Mouse (Mus musculus) MEL (cell line): ENCODE results near the gene Cdh4. TPM values are rescaled to one million over a fixed set of nuclear protein-coding genes. Genes with fewer than 3 reads are reported as not detected.

Source experiments
- DNase-seq: peaks from one replicate; pipeline ENCODE4 v3.0.0; 2011; ENCODE audit warnings: low read depth, low spot score
- H3K27ac ChIP-seq: 2 replicates; pipeline ENCODE4 v1.5.1; 2012; ENCODE audit warnings: low read depth, mild to moderate bottlenecking, control low read depth, low read length, moderate library complexity; ENCODE audit not compliant: control insufficient read depth
- H3K27me3 ChIP-seq, 2 experiments: fragments of 150-350 bp in 1 of 2; sonication (generic) in 1 of 2; 2 replicates each; pipeline ENCODE4 v1.6.1; 2012; ENCODE audit warnings: low read length in 2 of 2, mild to moderate bottlenecking in 2 of 2, improper control_type of control experiment in 1 of 2, moderate library complexity in 1 of 2; ENCODE audit not compliant: insufficient read depth in 2 of 2, control insufficient read depth in 1 of 2
- H3K36me3 ChIP-seq, 2 experiments: 2 replicates each; pipeline ENCODE4 v1.6.1; 2012 to 2014; ENCODE audit warnings: low read length in 2 of 2, improper control_type of control experiment in 1 of 2, inconsistent platforms in 1 of 2, mild to moderate bottlenecking in 1 of 2; ENCODE audit not compliant: insufficient read depth in 2 of 2, control insufficient read depth in 1 of 2
- H3K4me1 ChIP-seq, 2 experiments: fragments of 150-350 bp in 1 of 2; sonication (generic) in 1 of 2; 2 replicates each; pipeline ENCODE4 v1.6.1; 2012; ENCODE audit warnings: low read length in 2 of 2, improper control_type of control experiment in 1 of 2, mild to moderate bottlenecking in 1 of 2; ENCODE audit not compliant: insufficient read depth in 2 of 2, control insufficient read depth in 1 of 2
- H3K4me3 ChIP-seq, 2 experiments: fragments of 150-350 bp in 1 of 2; sonication (generic) in 1 of 2; 2 replicates each; pipeline ENCODE4 v1.5.1; 2012; ENCODE audit warnings: low read depth in 2 of 2, low read length in 2 of 2, mild to moderate bottlenecking in 2 of 2, moderate library complexity in 2 of 2, control low read depth in 1 of 2, improper control_type of control experiment in 1 of 2; ENCODE audit not compliant: control insufficient read depth in 1 of 2, insufficient read depth in 1 of 2
- H3K79me2 ChIP-seq: 2 replicates; pipeline ENCODE4 v1.6.1; 2012; ENCODE audit warnings: mild to moderate bottlenecking, low read length, moderate library complexity; ENCODE audit not compliant: control insufficient read depth, poor library complexity, insufficient read depth
- H3K9ac ChIP-seq: 2 replicates; pipeline ENCODE4 v1.6.1; 2012; ENCODE audit warnings: low read depth, mild to moderate bottlenecking, control low read depth, low read length, moderate library complexity; ENCODE audit not compliant: control insufficient read depth, poor library complexity, severe bottlenecking
- H3K9me3 ChIP-seq: fragments of 150-350 bp; sonication (generic); replicated peaks from 2 replicates; pipeline ENCODE4 v1.6.1; 2012; ENCODE audit warnings: mild to moderate bottlenecking, low read length, improper control_type of control experiment, moderate library complexity; ENCODE audit not compliant: insufficient read depth
- CHD2 ChIP-seq: IDR thresholded peaks from 2 replicates; pipeline ENCODE4 v1.6.1; 2011; ENCODE audit warnings: low read length, improper control_type of control experiment
- CTCF ChIP-seq, 3 experiments: IDR thresholded peaks in 2 of 3; conservative IDR thresholded peaks in 1 of 3; 2 replicates each; pipeline ENCODE4 v1.5.1; 2011 to 2012; ENCODE audit warnings: low read length in 3 of 3, low read depth in 2 of 3, mild to moderate bottlenecking in 2 of 3, improper control_type of control experiment in 1 of 3, inconsistent platforms in 1 of 3, mixed read lengths in 1 of 3, moderate library complexity in 1 of 3; ENCODE audit not compliant: control insufficient read depth in 1 of 3, insufficient read depth in 1 of 3, poor library complexity in 1 of 3, severe bottlenecking in 1 of 3
- EP300 ChIP-seq, 2 experiments: IDR thresholded peaks; 2 replicates each; pipeline ENCODE4 v1.6.1; 2011; ENCODE audit warnings: improper control_type of control experiment in 2 of 2, low read length in 2 of 2, low read depth in 1 of 2, mild to moderate bottlenecking in 1 of 2
- GATA1 ChIP-seq: IDR thresholded peaks from 2 replicates; pipeline ENCODE4 v1.6.1; 2011; ENCODE audit warnings: low read depth, low read length, improper control_type of control experiment
- KAT2A ChIP-seq: conservative IDR thresholded peaks from 2 replicates; pipeline ENCODE4 v1.6.1; 2012; ENCODE audit warnings: low read depth, low read length, improper control_type of control experiment, inconsistent platforms
- MXI1 ChIP-seq: IDR thresholded peaks from 2 replicates; pipeline ENCODE4 v1.6.1; 2011; ENCODE audit warnings: mild to moderate bottlenecking, low read depth, low read length, improper control_type of control experiment
- MYB ChIP-seq: IDR thresholded peaks from 2 replicates; pipeline ENCODE4 v1.6.1; 2011; ENCODE audit warnings: mild to moderate bottlenecking, low read depth, low read length, improper control_type of control experiment
- MYC ChIP-seq: IDR thresholded peaks from 2 replicates; pipeline ENCODE4 v1.6.1; 2011; ENCODE audit warnings: low read depth, mild to moderate bottlenecking, low read length, improper control_type of control experiment, moderate library complexity
- NRF1 ChIP-seq: IDR thresholded peaks from 2 replicates; pipeline ENCODE4 v1.6.1; 2014; ENCODE audit warnings: low read depth, mild to moderate bottlenecking, inconsistent platforms, low read length, improper control_type of control experiment, moderate library complexity; ENCODE audit not compliant: poor library complexity, insufficient read depth, severe bottlenecking
- SIN3A ChIP-seq: IDR thresholded peaks from 2 replicates; pipeline ENCODE4 v1.6.1; 2012; ENCODE audit warnings: low read length, improper control_type of control experiment, inconsistent platforms
- TAL1 ChIP-seq: IDR thresholded peaks from 2 replicates; pipeline ENCODE4 v1.6.1; 2012; ENCODE audit warnings: mild to moderate bottlenecking, inconsistent platforms, low read length, moderate library complexity, mixed read lengths
- UBTF ChIP-seq: IDR thresholded peaks from 2 replicates; pipeline ENCODE4 v1.6.1; 2012; ENCODE audit warnings: low read depth, mild to moderate bottlenecking, inconsistent platforms, low read length, improper control_type of control experiment, moderate library complexity, borderline replicate concordance; ENCODE audit not compliant: insufficient read depth
- ZMIZ1 ChIP-seq: IDR thresholded peaks from 2 replicates; pipeline ENCODE4 v1.6.1; 2012; ENCODE audit warnings: low read depth, mild to moderate bottlenecking, inconsistent platforms, low read length, improper control_type of control experiment, moderate library complexity
- polyA plus RNA-seq, 2 experiments: library from polyadenylated mRNA; stranded (reverse) in 1 of 2; unstranded in 1 of 2; fragments of >175 nt in 1 of 2; fragments of >200 nt in 1 of 2; gene quantifications; 2 replicates each; pipeline versions ENCODE4 v1.2.1 to v1.2.4; 2012; ENCODE audit warnings: low replicate concordance in 2 of 2, low read depth in 1 of 2; ENCODE audit not compliant: insufficient read length in 2 of 2, insufficient read depth in 1 of 2, missing spikeins in 1 of 2
- total RNA-seq: library from RNA; depleted of rRNA; stranded (reverse); fragments of 300-350 nt; gene quantifications from 2 replicates; pipeline ENCODE4 v1.2.3, GENCODE M21; 2012

Gene Cdh4
- total and polyA plus RNA-seq, 3 experiments: not detected

DNA sequence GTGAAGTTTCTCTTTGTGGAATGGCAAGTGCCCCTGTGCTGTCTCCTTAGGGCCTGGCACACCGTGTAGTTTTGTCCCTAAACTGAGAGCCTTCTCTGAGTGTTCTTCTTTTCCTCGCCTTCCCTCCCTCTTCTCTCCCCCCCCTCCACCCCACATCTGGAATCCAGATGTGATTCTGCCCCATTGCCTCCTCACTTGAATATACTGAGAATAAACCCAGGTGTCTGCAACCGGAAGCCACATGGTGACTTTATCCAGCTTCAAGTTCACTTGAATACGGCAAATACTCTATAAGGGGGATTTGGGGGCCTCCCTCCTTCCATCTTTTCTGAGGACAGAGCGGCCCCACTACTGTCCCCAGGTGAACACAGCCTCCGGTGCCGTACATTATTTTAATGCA lies 395.8 kb downstream of the Cdh4 start:
- H3K36me3 ChIP-seq: no peaks in the 10 kb centered on the region
- H3K4me1 ChIP-seq: no peaks in the 10 kb centered on the region
- H3K9ac ChIP-seq: no peak overlapping the region
- H3K79me2 ChIP-seq: no peaks in the 10 kb centered on the region
- no peak overlapping the region for H3K27ac ChIP-seq
- DNase-seq: no peak
- no peaks in the 10 kb centered on the region for H3K9me3 ChIP-seq
- H3K27me3 ChIP-seq: no peaks in the 10 kb centered on the region
- no peak overlapping the region for H3K4me3 ChIP-seq
- no peak for TF ChIP-seq GATA1
- no peak for TF ChIP-seq MXI1
- TF ChIP-seq NRF1: no peak
- TF ChIP-seq ZMIZ1: no peak
- TF ChIP-seq TAL1: no peak
- no peak for TF ChIP-seq CTCF (IDR thresholded peaks at IDR 0.05 in 2 of 3, conservative IDR thresholded peaks at IDR 0.05 in 1 of 3; ENCODE audit: control insufficient read depth in 1 of 3, insufficient read depth in 1 of 3, low read depth in 2 of 3, low read length in 3 of 3, poor library complexity in 1 of 3, severe bottlenecking in 1 of 3)
- no peak for TF ChIP-seq UBTF
- TF ChIP-seq MYC: no peak
- no peak for TF ChIP-seq EP300 (IDR thresholded peaks at IDR 0.05; ENCODE audit: low read depth in 1 of 2, low read length in 2 of 2)
- TF ChIP-seq CHD2: no peak

DNA sequence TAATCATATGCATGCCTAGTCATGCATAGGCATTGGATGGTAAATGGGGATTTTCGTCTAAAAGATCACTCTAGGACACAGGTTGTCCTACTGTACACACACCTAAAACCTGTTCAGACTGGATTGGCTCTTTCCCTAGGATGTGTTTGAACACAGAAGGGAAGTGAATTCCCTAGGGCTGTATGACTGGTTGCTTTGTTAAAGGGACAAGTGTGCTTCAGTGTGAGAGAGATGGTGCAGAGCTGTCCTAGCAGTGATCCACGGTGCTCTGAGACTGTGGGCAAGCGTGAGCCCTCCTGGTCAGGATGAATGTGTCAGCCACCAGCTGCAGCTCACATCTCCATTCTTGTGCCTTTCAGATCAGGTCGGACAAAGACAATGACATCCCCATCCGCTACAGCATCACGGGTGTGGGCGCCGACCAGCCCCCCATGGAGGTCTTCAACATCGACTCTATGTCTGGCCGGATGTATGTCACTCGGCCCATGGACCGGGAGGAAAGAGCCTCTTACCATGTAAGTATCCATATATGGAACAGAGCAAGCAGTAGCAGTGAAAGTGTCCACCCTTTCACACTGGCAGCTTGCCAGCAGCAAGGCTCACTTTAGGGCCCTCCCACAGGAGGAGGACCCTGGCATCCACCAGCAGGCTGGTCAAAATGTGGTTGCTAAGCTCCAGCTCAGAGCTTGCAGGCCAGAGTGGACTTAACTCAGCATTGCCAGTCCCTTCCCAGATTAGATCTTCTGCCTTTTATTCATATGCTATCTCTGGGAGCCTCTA lies 400.6 kb downstream of the Cdh4 start:
- Histone ChIP-seq H3K36me3 (no peaks in the 10 kb centered on the region), H3K4me3 (no peak overlapping the region), H3K27me3 (no peaks in the 10 kb centered on the region), H3K27ac (no peak overlapping the region), H3K9me3 (no peaks in the 10 kb centered on the region), H3K4me1 (no peaks in the 10 kb centered on the region), H3K79me2 (no peaks in the 10 kb centered on the region), H3K9ac (no peak overlapping the region)
- TF ChIP-seq SIN3A (no peak), KAT2A (no peak)
- no peak for DNase-seq

DNA sequence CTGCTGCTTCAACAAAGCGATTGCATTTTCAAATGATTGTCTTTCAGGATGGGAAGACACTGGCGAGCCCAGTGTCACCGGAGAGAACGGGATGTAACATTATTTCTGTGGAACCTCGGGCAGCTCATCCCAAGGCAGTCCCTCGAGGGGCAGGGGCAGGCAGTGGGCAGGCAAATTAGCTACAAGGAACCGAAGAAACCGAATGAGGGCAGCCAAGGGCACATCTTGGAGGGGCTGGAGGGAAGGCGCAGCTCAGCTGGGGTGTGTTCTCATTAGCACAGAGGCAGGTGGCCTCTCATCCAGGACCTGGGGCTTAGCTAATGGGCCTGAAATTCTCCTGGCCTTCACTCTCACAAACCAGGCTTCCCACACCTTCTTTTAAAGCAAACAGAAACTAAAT lies 407.5 kb downstream of the Cdh4 start:
- no peaks in the 10 kb centered on the region for H3K36me3 ChIP-seq
- no peaks in the 10 kb centered on the region for H3K27me3 ChIP-seq
- no peak overlapping the region for H3K9ac ChIP-seq
- no peak overlapping the region for H3K4me3 ChIP-seq
- H3K79me2 ChIP-seq: no peaks in the 10 kb centered on the region
- H3K27ac ChIP-seq: no peak overlapping the region
- no peak for TF ChIP-seq MYB
- H3K9me3 ChIP-seq: no peaks in the 10 kb centered on the region
- H3K4me1 ChIP-seq: no peaks in the 10 kb centered on the region
- no peak for DNase-seq
